In the genomic region with DNA sequence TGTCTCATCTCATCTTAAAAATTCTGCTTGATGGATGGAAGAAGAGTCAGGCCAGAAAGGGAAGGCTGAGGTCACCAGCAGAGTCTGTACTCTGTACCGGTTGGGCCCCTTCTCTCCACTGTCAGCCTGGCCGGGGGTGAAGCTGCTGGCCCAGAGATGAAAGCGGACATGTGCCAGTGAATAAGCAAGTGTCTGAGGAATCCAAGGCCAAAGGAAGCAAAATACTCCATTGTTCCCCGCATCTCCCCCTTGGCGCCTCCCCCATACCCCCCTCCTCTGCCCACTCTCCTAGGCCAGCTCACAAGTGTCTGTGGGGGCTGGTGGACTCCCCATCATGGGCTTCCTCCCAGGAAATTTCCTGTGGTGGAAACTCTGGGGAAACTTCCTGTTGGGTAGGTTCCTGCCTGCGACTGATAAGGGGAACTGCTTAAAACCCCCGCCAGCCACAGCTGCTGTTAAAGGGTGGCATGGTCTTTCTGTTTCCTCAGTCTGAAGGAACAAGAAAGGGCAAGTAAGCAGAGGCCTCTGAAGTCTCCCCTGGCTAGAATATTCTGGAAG, we compare ENCODE assay signal across 8 mouse cellular contexts.
DNase-seq lines count a peak whose midpoint lies in the region.

No protein-coding gene starts in this region.

- H3K27me3 ChIP-seq in heart, embryonic 10.5 days (ENCODE audit: insufficient read depth, poor library complexity, severe bottlenecking): no peaks in the 10 kb centered on the region

- H3K27ac ChIP-seq in heart, embryonic 10.5 days: peak overlapping the region; percentile 89

- WGBS in heart, embryonic 10.5 days: 17% methylated on average over 7 of the region's 7 CpGs

- H3K4me3 ChIP-seq in heart, embryonic 10.5 days: no peak overlapping the region

- H3K9me3 ChIP-seq in heart, embryonic 10.5 days: no peaks in the 10 kb centered on the region

- peaks cover 51% of the 10 kb centered on the region for H3K4me1 ChIP-seq in heart, embryonic 10.5 days

- peak; percentile 52 to 72 for DNase-seq in cerebellum, postnatal 10 days
- DNase-seq in cerebellum, adult 11-12 months: no peak
- DNase-seq in brain, adult 2 months (ENCODE audit: low read depth, low spot score): peak; percentile 42
- peak; percentile 79 for DNase-seq in heart, embryonic 10.5 days (ENCODE audit: low spot score)
- DNase-seq in kidney, adult 9 months: peak; percentile 41
- DNase-seq in lung, postnatal 25 days (ENCODE audit: low spot score): peak; percentile 69
- peak; percentile 39 to 43 for DNase-seq in spleen, adult 18-20 months
- no peak for DNase-seq in T-cell, adult 2 months (ENCODE audit: low spot score)

- no peaks in the 10 kb centered on the region for H3K36me3 ChIP-seq in heart, embryonic 10.5 days

Comparison
In these comparisons a context has a peak if more than half of its experiments do, and no peak if none do; other contexts are left out.
1. DNase-seq: peak in cerebellum, postnatal 10 days (2 of 2), brain, adult 2 months (single experiment), heart, embryonic 10.5 days (single experiment), kidney, adult 9 months (single experiment), lung, postnatal 25 days (single experiment) and spleen, adult 18-20 months (2 of 2); none in cerebellum, adult 11-12 months (single experiment) and T-cell, adult 2 months (single experiment).